Mouse (Mus musculus) T-helper 2 cell (primary cell): ENCODE data around the gene Adra1d.

Source experiments
- in situ Hi-C: fragments of 300-600 bp; cut with MboI, MseI; formaldehyde crosslinking; loops from one replicate; pipeline ENCODE4 v1.15.1; 2025; ENCODE audit warnings: high pct_unique_total_duplicates

Adra1d gene

GRCm38 (mm10) chr2:131542531-131542930 is 19.6 kb downstream of the Adra1d start:
- in situ Hi-C loops, result loop anchor here (5.0 kb wide), 1 partner anchor 270 kb away; no protein-coding TSS in a partner anchor

- in situ Hi-C loops, result loop anchor here (5.0 kb wide), 1 partner anchor 271 kb away; no protein-coding TSS in a partner anchor
Observed at GRCm38 (mm10) chr2:131541686-131542085, 20.4 kb downstream of the Adra1d start.

GRCm38 (mm10) chr2:131539780-131540179 is 22.3 kb downstream of the Adra1d start:
- in situ Hi-C loops, result loop anchor here (5.0 kb wide), 1 partner anchor 273 kb away; no protein-coding TSS in a partner anchor

GRCm38 (mm10) chr2:131538341-131538740 is 23.7 kb downstream of the Adra1d start:
- in situ Hi-C loops, result no loop called here

GRCm38 (mm10) chr2:131535168-131535567 is 26.9 kb downstream of the Adra1d start:
- in situ Hi-C loops, result no loop called here

- in situ Hi-C loops, result no loop called here
Observed at GRCm38 (mm10) chr2:131531271-131531670, 30.8 kb downstream of the Adra1d start.

- in situ Hi-C loops, result no loop called here
Observed at GRCm38 (mm10) chr2:131530623-131531008, 31.5 kb downstream of the Adra1d start.

- in situ Hi-C loops, result no loop called here
Observed at GRCm38 (mm10) chr2:131529898-131530622, 32.0 kb downstream of the Adra1d start.

- in situ Hi-C loops, result no loop called here
Observed at GRCm38 (mm10) chr2:131527061-131527460, 35.0 kb downstream of the Adra1d start.

GRCm38 (mm10) chr2:131520743-131521142 is 41.3 kb downstream of the Adra1d start:
- in situ Hi-C loops, result no loop called here

- in situ Hi-C loops, result no loop called here
Observed at GRCm38 (mm10) chr2:131518790-131519189, 43.3 kb downstream of the Adra1d start.

- in situ Hi-C loops, result no loop called here
Observed at GRCm38 (mm10) chr2:131517550-131517949, 44.5 kb downstream of the Adra1d start.

- in situ Hi-C loops, result no loop called here
Observed at GRCm38 (mm10) chr2:131514055-131514621, 47.9 kb downstream of the Adra1d start.

GRCm38 (mm10) chr2:131513477-131513876 is 48.6 kb downstream of the Adra1d start:
- in situ Hi-C loops, result no loop called here

GRCm38 (mm10) chr2:131510531-131510930 is 51.6 kb downstream of the Adra1d start:
- in situ Hi-C loops, result no loop called here

GRCm38 (mm10) chr2:131509671-131510313 is 52.3 kb downstream of the Adra1d start:
- in situ Hi-C loops, result loop anchor here (5.0 kb wide), 1 partner anchor 77 kb away; no protein-coding TSS in a partner anchor

- in situ Hi-C loops, result loop anchor here (5.0 kb wide), 1 partner anchor 76 kb away; no protein-coding TSS in a partner anchor
Observed at GRCm38 (mm10) chr2:131508501-131508900, 53.6 kb downstream of the Adra1d start.

GRCm38 (mm10) chr2:131506358-131506757 is 55.7 kb downstream of the Adra1d start:
- in situ Hi-C loops, result loop anchor here (5.0 kb wide), 1 partner anchor 74 kb away; no protein-coding TSS in a partner anchor

GRCm38 (mm10) chr2:131505431-131505830 is 56.7 kb downstream of the Adra1d start:
- in situ Hi-C loops, result loop anchor here (5.0 kb wide), 1 partner anchor 73 kb away; no protein-coding TSS in a partner anchor

- in situ Hi-C loops, result no loop called here
Observed at GRCm38 (mm10) chr2:131502561-131502960, 59.5 kb downstream of the Adra1d start.

- in situ Hi-C loops, result no loop called here
Observed at GRCm38 (mm10) chr2:131501886-131502285, 60.2 kb downstream of the Adra1d start.

GRCm38 (mm10) chr2:131499290-131499845 is 62.7 kb downstream of the Adra1d start:
- in situ Hi-C loops, result no loop called here
